Mouse (Mus musculus): Measurements from ENCODE around the gene Fcgr2b.
"Not testable (repeated sequence)": the region's sequence is repeated elsewhere in the genome, so short reads cannot be mapped to it uniquely, and the experiment has no call there.

Gene Fcgr2b

DNA sequence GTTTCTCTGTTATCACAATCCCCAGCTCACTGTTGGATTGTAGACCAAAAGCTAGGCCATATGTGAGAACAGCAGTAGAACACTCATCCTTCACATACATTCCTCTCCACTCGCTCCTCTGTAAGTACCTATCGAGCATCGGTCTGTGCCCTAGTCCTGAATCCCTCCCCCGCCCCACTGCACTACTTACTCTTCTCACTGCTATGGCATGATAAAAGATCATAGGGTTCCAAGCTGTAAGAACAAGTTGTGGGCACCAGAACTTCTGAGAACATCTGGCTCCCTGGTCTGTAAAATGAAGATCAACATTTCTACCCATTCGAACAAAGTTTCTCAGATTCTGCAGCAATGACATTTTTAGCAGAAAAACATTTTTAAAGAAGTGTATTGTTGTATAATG lies at the start of gene Fcgr2b:
Gene Fcgr2b, minus strand, starts transcription at position 101 of the 400 bp plus-strand sequence.
- DNase-seq (ENCODE audit: low read depth in 1 of 2, low spot score in 2 of 2) = no peak

DNA sequence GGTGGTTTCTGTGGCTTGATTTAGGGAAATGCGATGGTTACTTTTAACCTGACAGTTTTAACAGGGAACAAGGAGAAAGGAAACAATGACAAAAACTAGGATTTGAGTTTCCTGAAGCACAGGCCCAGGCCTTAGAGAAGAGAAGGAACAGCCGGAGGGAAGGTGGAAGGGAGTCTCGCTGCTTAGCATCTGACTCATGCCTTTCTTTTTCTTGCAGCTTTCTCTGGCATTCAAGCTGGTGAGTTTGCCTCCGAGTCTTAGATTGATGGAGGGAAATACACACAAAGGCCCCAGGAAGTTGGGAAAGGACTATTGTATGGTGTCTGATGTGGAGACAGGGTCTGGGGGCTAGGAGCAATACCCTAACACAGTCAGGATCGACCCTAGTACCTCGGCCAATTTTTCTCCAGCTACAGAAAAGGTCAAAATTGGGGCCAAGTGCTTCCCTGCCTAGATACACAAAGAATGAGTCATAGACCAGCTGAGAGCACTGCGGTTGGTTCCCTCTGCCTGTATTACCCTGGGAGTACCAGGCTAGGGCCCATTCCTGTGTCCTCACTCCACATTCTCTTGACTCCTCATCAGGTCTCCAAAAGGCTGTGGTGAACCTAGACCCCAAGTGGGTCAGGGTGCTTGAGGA lies 43.1 kb upstream of the Fcgr2b start:
- no peak for DNase-seq (ENCODE audit: low read depth in 1 of 2, low spot score in 2 of 2)

DNA sequence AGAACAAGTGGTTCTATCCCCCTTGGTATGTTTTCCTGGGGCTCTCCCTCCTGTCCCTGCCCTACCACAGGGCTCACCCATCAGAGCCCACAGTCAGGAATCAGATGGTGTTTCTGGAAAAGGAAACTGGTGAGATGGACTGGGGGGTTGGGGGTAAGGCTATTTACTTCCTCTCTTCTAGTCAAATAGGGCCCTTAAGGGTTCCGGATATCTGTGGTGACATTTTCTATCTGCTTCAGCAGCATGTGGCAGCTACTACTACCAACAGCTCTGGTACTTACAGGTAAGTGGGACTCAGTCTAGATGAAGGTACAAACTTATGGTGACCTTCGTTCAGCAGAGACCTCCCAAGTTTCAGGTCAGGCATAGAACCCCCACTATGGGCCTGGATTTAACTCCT lies 42.4 kb upstream of the Fcgr2b start, which contains the start of gene Fcgr4:
Gene Fcgr4, plus strand, starts transcription at position 184 of the 400 bp plus-strand sequence.
- DNase-seq (ENCODE audit: low read depth in 1 of 2, low spot score in 2 of 2) = no peak

DNA sequence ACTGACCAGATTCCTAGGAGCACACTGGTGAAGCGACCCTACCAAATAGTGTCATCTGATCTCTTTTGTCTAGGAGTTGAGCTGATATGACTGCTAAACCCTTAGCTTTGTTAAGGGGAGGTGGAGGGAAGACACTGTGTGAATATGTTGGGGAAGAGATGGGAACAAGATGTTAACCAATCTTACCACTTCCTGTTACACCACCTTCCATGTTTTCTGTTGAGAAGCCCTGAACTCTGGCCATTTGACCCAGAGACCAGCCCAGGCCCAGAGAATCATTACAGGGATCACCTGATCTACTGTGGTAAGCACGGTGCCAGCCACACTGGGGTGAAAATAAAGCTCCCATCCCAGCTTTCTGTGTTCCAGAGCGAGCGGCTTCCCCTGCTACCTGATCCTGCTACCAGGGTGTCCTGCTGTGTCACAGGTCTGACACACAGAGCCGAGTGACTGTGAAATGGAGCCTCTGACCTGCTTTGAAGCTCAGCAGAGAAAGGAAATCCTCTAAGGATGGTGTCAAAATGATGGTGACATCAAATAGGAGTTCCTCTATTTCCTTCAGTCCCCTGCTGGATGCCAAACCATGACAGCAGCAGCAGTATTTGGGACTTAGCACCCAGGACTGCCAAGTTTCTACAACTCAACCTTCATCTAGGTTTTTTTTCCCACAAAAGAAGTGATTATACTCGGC lies 41.3 kb upstream of the Fcgr2b start:
- peak in 1 of 2 experiments; percentile 61 for DNase-seq (ENCODE audit: low read depth in 1 of 2, low spot score in 2 of 2)

DNA sequence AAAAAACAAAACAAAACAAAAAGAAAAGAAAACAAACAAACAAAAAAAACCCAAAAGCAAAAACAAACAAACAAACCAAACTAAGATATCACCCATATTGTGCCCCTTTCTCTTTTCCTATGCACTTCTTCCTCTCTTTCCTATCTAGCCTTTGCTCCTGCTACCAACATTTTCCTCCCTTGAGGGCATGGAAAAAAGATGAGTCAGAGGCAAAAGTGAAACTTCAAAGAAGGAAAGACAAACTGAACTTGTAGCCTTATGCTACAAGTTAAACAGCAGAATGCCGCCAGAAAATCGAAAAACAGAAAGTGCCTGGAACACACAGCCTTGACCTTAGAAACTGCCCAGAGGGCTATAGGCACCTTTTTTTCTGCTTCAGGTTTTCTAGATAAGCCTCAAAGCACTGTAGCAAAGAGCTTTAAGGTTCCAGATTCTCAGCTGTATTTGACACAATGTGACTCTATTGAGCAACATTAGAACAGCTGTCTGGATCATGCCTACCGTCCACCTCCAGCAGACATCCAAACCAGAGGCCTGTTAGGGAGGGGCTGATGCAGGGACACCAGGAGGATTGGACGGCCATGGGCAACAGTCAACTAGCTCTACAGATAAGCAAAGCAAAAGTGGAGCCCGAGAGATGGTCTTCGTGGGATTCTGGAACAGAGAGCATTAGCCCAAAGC lies 40.5 kb upstream of the Fcgr2b start:
- no peak for DNase-seq (ENCODE audit: low read depth in 1 of 2, low spot score in 2 of 2)

DNA sequence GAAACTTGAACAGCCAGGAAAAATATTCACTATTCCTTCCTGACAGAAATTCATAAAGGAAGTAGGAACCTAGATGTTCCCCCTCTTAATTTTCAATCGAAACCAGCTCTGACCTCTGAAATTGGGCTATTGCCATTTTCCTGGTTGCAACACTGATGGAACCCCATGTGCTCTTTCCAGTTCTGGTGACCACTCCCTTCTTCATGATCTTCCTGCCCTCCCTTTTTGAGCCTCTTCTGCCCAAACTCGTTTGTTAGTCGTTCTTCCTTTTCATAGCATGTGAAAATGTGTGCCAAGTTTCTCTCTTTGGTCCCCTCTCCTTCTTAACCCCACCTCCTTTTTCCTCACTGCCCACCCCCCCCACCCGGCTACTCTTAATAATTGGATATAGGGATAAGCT lies 35.4 kb upstream of the Fcgr2b start:
- no peak for DNase-seq (ENCODE audit: low read depth in 1 of 2, low spot score in 2 of 2)

DNA sequence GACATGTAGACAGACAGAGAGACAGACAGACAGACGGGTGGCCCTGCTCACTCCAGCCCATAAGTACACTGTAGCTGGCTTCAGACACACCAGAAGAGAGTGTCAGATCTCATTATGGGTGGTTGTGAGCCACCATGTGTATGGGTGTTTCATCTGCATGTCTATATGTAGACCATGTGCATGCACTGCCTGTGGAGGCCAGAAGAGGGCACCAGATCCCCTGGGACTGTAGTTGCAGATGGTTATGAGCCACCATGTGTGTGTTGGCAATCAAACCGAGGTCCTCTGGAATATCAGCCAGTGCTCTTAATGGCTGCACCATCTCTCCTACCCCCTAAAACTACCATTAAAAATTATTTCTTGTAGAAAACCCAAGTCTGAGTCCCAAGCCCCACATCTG lies 30.6 kb upstream of the Fcgr2b start:
- DNase-seq (ENCODE audit: low read depth in 1 of 2, low spot score in 2 of 2) = peak in 1 of 2 experiments; percentile 48

DNA sequence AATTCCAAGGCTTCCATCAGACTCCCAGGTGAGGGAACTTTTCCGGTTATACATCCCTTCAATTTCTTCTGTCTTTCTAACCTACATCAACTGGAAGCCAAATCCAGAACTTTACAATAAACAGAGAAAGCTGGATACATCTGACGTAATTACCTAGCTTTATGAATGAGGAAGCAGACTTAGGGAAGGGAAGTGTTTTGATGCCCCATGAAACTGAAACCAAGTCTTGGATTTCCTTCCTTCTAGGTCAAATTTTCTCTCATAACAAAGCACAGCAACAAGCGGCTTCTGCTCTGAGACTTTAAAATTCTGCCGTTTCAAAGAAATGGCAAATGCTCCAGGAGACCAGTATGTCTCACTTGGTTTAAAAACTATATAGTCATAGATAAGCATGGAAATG lies 30.0 kb upstream of the Fcgr2b start:
- no peak for DNase-seq (ENCODE audit: low read depth in 1 of 2, low spot score in 2 of 2)

DNA sequence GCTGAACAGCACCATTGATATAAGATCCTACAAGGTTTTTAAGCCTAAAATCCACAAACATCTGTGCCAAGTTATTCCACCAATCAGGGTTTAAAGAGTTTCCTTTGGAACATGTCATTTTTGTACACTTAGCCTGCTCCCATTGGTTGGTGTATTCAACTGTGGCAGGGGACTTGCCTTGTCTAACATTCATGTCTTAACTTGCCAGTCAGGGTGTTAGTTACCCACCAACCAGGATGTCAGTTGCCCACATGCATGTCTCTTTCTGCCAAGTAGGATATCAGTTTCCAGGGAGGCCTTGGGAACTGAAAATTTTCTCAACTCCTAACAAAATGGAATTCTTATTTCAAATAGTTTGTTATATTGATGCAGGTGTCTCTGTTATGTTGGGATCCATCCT lies 29.2 kb upstream of the Fcgr2b start:
- DNase-seq (ENCODE audit: low read depth in 1 of 2, low spot score in 2 of 2) = no peak

DNA sequence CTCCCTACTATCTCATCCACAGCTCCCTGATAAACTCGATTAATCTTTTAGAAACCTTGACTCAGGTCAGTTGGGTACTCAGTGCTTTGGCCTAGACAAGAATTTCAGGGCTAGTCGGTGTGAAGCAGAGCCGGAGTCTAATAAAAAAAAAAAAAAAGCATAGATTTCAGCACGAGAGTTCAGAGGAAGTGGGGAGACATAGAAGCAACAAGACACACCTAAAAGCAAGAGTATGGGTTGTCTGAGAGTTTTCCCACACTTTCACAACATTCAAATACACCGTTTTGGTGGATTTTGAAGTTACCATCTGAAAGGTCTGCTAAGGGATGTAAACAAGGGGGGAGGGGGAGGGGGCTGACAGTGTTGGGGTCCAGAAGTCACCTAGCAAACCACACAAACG lies 28.7 kb upstream of the Fcgr2b start:
- no peak for DNase-seq (ENCODE audit: low read depth in 1 of 2, low spot score in 2 of 2)

DNA sequence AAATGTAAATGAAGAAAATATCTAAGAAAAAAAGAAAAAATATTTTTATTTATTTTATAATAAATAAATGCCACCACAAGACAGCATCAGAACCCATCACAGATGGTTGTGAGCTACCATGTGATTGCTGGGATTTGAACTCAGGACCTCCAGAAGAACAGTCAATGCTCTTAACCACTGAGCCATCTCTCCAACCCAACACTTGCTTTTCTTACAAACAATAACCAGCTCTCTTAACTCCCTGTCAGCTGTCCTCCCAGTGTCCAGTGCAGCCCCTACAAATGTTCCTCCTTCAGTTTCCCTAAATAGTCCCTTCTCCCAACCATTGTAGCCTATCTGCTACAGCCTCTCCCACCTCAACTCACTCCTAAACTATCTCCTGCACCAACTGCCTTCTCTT lies 23.5 kb upstream of the Fcgr2b start:
- no peak for DNase-seq (ENCODE audit: low read depth in 1 of 2, low spot score in 2 of 2)

DNA sequence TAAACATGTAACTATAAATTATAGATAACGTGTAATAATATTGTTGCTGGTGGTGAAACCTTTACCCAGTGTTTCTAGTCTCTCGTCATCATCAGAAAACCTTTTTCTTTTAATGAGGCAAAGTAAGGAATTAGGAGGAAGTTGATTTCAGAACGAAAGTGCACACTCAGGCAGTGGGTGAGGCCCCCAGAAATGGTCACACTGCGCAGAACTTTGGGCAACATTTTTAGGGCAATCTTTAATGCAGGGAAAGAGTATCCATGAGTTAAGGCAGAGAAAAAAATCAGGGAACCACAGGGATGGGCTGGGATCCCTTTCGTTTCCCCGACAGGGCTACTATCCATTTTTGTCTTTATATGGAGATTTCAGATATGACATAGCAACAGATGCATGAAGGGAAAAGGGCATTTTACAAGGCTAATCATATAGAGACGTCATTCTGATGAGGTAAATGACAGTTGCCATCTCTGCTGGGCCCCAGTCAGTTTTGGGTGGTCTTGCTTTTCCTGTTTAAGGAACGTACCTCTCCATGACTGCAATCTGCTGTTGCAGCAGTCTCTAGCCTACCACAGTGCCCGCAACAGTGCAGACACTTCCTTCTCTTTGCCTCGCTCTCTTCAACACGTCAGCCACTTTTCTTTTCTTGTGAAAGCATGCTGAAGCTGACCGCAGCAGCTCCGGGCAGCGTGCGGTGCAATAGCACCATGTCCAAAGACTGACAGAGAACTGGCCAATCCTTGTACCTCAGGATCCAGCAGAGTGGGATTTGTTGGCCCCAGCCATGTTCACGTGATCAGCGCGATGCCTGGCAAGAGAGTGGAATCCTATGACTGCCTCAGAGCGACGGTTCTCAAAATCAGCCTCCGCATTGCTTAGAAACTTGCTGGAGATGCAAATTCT lies 21.7 kb upstream of the Fcgr2b start:
- DNase-seq (ENCODE audit: low read depth in 1 of 2, low spot score in 2 of 2) = peak; percentile 49 to 68

DNA sequence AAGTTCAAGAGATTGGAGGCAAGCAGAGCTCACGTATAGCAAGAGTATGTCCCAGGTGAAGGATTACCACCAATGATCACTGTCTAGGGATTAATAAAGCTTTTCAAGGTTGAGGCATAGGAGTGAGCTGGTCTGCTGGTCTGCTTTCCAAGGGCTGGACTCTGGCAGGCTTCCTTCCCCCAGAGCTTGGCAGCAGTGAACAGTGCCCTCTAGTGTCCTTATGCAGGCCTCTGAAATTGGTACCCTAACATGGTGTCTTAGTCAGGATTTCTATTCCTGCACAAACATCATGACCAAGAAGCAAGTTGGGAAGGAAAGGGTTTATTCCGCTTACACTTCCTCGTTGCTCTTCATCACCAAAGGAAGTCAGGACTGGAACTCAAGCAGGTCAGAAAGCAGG lies 20.4 kb upstream of the Fcgr2b start:
- DNase-seq (ENCODE audit: low read depth in 1 of 2, low spot score in 2 of 2) = peak; percentile 39 to 60

DNA sequence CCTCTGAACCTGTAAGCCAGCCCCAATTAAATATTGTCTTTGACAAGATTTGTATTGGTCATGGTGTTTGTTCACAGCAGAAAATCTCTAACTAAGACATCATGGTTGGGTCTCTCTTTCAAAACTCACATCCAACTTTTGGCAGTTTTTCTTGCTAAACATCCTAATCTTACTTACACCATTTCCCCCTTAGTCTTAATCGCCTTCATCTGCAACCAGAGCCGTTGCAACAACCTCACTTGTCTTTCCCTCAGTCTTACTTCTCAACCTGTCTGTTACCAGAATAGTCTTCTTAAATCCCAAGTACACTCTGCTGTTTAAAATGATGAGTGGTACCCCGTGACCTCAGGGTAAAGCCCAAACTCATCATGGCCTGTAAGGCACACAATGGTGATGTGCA lies 19.7 kb upstream of the Fcgr2b start:
- no peak for DNase-seq (ENCODE audit: low read depth in 1 of 2, low spot score in 2 of 2)

DNA sequence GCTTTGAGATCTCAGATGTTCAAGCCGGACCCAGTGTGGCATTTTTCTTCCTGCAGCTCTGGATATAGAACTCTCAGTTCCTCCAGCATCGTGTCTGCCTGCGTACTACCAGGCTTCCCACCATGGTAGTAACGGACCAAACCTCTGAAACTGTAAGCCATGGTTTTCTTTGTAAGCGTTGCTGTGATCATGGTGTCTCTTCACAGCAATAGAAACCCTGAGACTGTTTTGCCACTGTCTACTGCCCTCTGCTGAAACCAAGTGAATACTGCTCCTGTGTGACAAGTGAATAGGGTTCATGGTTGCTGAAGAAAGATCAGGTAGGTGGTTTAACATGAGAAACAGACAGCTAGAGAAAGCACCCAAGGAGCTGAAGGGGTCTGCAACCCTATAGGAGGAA lies 16.2 kb upstream of the Fcgr2b start:
- DNase-seq (ENCODE audit: low read depth in 1 of 2, low spot score in 2 of 2) = no peak

DNA sequence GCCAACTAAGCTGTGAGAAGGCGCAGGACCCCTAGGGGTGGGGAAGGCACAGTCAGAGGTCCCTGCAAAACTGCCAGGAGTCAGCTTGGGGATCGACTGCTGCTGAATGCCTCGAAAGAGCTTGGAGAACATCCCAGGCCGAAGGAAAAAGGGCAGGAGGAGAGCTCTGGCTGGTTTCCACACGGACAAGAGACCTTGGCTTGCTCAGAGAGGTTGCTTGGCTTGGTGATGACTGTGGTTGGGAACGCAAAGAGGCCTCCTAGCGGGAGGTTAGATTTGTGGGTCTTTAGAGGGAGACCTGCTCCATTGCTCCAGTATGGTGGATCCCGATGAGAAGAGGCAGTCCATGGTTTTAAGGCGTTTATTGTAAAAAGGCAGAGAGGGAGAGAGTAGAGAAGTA lies 13.3 kb upstream of the Fcgr2b start:
- no peak for DNase-seq (ENCODE audit: low read depth in 1 of 2, low spot score in 2 of 2)

DNA sequence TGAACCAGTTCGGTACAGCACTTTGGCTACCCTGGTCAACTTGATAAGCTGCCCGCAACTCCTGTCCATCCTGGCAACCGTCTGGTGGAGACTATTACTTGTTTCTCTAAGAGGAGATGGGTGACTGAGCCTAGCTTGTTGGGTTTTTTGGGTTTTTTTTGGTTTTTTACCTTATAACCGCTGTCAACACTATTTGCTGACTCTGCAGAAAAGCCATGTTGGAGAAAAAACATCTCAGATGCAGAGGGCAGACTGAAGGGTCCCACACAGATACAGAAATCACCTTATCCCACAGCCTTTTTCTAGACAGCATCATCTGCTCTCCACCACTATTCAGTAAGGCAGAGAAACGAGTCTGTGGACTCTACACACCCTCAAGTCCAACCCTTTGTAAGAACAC lies 9.5 kb upstream of the Fcgr2b start:
- no peak for DNase-seq (ENCODE audit: low read depth in 1 of 2, low spot score in 2 of 2)

DNA sequence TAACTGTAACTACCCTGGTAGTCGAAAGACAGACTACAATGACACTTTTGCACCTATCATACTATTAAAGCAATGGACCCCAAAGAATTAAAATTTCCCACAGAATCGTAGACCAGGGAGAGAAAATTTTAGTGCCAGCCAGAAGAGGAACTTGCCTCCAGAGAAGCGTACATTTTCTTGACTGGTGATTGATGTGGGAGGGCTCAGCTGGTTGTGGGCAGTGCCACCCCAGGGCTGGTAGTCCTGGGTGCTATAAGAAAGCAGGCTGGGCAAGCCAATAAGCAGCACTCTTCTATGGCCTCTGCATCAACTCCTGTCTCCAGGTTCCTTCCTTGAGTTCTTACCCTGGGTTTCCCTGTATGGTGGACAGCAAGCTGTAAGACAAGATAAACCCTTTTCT lies 8.7 kb upstream of the Fcgr2b start:
- no peak for DNase-seq (ENCODE audit: low read depth in 1 of 2, low spot score in 2 of 2)

DNA sequence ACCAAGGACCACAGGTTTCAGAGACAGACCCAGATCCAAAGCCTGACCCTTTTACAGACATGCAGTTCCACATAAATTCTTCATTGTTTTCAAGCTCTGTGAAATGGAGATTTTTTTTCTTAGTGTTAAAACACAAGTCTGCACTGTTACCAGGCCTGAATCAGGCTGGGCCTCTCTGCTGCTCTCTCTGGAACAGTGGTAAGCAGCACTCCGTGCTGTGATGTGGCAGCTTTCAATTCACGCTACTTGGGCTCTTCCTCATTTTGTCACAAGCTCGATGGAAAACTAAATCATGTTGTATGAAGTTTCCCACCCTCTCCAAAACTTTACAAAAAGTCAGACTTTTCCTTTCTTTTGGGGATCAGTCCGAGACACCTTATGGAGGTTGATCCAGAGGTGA lies 6.7 kb upstream of the Fcgr2b start:
- DNase-seq (ENCODE audit: low read depth in 1 of 2, low spot score in 2 of 2) = no peak

DNA sequence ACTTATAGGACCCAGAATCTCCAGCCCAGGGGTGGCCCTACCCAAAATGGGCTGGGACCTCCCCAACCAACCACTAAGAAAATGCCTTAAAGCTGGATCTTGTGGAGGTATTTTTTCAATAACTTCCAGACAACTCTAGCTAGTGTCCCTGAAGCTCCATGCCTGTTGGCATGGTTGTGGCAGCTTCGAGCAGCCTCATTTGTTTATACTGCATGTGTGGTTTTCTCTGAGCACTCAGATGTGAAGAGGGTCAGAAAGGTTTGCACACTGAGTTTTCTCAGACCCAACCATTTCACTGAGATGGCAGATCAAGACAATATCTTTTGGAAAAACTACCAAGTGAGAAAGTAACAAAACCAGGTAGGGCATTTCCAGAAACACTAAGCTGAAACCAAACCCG lies 6.0 kb upstream of the Fcgr2b start:
- no peak for DNase-seq (ENCODE audit: low read depth in 1 of 2, low spot score in 2 of 2)

DNA sequence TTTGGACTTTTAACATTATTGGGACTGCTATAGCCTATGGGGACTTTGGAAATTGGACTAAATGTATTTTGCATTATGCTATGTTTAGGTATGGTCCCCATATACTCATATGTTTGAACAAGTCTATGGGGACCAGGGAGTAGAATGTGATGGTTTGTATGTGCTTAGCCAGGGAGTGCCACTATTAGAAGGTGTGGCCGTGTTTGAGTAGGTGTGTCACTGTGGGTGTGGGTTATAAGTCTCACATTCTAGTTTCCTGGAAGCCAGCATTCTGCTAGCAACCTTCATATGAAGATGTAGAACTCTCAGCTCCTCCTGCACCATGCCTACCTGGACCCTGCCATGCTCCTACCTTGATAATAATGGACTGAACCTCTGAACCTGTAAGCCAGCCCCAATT lies 5.3 kb upstream of the Fcgr2b start:
- not testable (repeated sequence) for DNase-seq (ENCODE audit: low read depth in 1 of 2, low spot score in 2 of 2)

Measured in monocyte, adult 2 months (primary cell).